Mouse (Mus musculus): ENCODE data around the gene Zfp775. TPM values are rescaled to one million over a fixed set of nuclear protein-coding genes. Genes with fewer than 3 reads are reported as not detected.

Zfp775 gene
- total and polyA plus RNA-seq, 2 experiments from 2014 or later, result 8.6 to 9.5 TPM

DNA sequence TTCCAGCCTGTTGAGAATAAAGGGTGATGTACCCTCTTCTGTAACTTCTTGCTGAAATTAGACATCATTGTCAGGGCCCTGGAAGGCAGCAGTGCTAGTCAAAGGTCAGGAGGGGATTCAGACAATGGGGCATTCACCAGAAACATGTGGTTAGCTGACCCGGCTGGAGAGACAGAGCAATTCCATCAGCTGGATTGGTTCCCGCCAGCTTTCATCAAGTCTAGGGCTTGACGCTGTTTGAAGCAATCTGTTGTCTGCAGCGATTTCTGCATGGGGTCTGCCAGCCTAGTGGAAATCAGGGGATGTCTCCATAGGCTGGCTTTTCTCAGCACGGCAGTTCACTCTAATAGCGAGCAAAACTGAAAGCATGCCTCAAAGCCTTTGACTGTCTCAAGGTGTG, 34.7 kb downstream of the Zfp775 start:
- no peak overlapping the region for H3K9ac ChIP-seq (replicated peaks; ENCODE audit: low read length, poor library complexity, severe bottlenecking)
- WGBS, result 52% methylated on average over 6 of the region's 6 CpGs
- no peak for TF ChIP-seq CTCF (IDR thresholded peaks at IDR 0.05)
- H3K27me3 ChIP-seq (ENCODE audit: insufficient read depth, low read length), result no peaks in the 10 kb centered on the region
- ATAC-seq (ENCODE audit: low FRiP score) (no peak), DNase-seq (ENCODE audit: low spot score) (no peak)
- no peaks in the 10 kb centered on the region for H3K4me1 ChIP-seq (ENCODE audit: insufficient read depth, low read length)
- H3K27ac ChIP-seq (ENCODE audit: low read depth, low read length), result no peak overlapping the region
- H3K4me3 ChIP-seq (ENCODE audit: low read depth, low read length), result no peak overlapping the region
- H3K4me2 ChIP-seq (ENCODE audit: low read depth, low read length, poor library complexity, severe bottlenecking), result no peak overlapping the region
- peaks cover 2% of the 10 kb centered on the region; the same call in 1 of the 2 replicates for H3K36me3 ChIP-seq (ENCODE audit: insufficient read depth, low read length)
- no peaks in the 10 kb centered on the region for H3K9me3 ChIP-seq (ENCODE audit: low read length)

DNA sequence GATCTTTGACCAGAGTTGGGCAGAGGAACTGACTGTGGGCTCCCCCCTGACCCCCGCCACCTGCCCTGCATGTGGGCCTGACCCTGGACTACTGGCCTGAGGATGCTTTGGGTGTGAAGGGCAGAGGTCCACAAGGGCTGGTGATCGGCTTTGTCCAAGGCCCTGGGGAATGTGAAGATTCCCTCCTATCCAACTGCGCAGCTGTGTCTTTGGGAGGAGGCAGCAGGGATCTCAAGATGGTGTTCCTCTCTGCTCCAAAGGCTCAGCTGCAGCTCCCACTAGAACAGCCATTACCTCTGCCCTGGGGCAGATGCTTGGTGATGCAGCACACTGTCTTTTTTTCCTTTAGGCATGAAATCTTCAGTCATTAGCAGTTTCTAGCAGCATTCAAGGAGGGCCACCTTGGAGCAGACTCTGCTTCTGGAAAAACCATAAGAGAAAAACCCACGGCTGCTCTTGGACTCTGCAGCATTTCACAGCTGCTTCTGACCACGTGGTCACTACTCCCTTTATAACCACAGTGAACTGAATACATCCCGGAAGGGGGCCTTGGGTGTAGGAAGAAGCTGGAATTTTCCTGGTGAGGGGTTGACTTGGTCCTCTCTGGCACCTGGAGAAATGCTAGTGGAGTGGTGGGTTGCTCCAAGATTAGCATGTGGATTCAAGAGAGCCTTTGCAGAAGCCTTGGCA, 36.1 kb downstream of the Zfp775 start:
- ATAC-seq (ENCODE audit: low FRiP score), result no peak
- Histone ChIP-seq H3K4me1 (ENCODE audit: insufficient read depth, low read length) (no peaks in the 10 kb centered on the region), H3K4me3 (ENCODE audit: low read depth, low read length) (no peak overlapping the region), H3K27me3 (ENCODE audit: insufficient read depth, low read length) (no peaks in the 10 kb centered on the region), H3K9me3 (ENCODE audit: low read length) (no peaks in the 10 kb centered on the region), H3K9ac (replicated peaks; ENCODE audit: low read length, poor library complexity, severe bottlenecking) (no peak overlapping the region), H3K36me3 (ENCODE audit: insufficient read depth, low read length) (no peaks in the 10 kb centered on the region), H3K4me2 (ENCODE audit: low read depth, low read length, poor library complexity, severe bottlenecking) (no peak overlapping the region), H3K27ac (ENCODE audit: low read depth, low read length) (no peak overlapping the region)
- no peak for TF ChIP-seq CTCF (IDR thresholded peaks at IDR 0.05)
- DNase-seq (ENCODE audit: low spot score), result no peak
- 65% methylated on average over 6 of the region's 6 CpGs for WGBS

GRCm38 (mm10) chr6:48638553-48638952, 36.7 kb downstream of the Zfp775 start:
- H3K9ac ChIP-seq (replicated peaks; ENCODE audit: low read length, poor library complexity, severe bottlenecking), result no peak overlapping the region
- H3K27me3 ChIP-seq (ENCODE audit: insufficient read depth, low read length), result no peaks in the 10 kb centered on the region
- H3K9me3 ChIP-seq (ENCODE audit: low read length), result no peaks in the 10 kb centered on the region
- no peak for DNase-seq (ENCODE audit: low spot score)
- H3K4me2 ChIP-seq (ENCODE audit: low read depth, low read length, poor library complexity, severe bottlenecking), result no peak overlapping the region
- no peaks in the 10 kb centered on the region for H3K36me3 ChIP-seq (ENCODE audit: insufficient read depth, low read length)
- WGBS, result 70% methylated on average over 2 of the region's 2 CpGs
- no peak for ATAC-seq (ENCODE audit: low FRiP score)
- H3K4me1 ChIP-seq (ENCODE audit: insufficient read depth, low read length), result no peaks in the 10 kb centered on the region
- TF ChIP-seq CTCF (IDR thresholded peaks at IDR 0.05), result no peak
- no peak overlapping the region for H3K4me3 ChIP-seq (ENCODE audit: low read depth, low read length)
- no peak overlapping the region for H3K27ac ChIP-seq (ENCODE audit: low read depth, low read length)

DNA sequence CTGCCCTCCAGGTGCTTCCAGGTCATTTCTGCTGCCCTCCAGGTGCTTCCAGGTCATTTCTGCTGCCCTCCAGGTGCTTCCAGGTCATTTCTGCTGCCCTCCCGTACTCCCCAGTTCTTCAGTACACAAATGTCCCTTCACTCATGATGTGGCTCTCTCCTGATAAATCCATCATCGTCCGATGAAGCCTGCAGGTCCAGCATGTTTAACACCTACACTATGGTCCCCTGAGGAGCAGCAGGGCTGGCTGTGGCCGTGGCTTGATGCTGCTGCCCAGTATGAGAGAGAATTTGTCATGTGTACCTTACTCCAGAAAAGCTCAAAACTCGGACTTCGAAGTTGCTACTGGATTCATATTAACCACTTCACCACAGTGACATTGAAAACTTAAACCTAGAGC, 39.5 kb downstream of the Zfp775 start:
- no peak for TF ChIP-seq CTCF (IDR thresholded peaks at IDR 0.05)
- DNase-seq (ENCODE audit: low spot score) (no peak), ATAC-seq (ENCODE audit: low FRiP score) (no peak)
- H3K4me2 ChIP-seq (ENCODE audit: low read depth, low read length, poor library complexity, severe bottlenecking), result no peak overlapping the region
- no peaks in the 10 kb centered on the region for H3K4me1 ChIP-seq (ENCODE audit: insufficient read depth, low read length)
- no peak overlapping the region for H3K27ac ChIP-seq (ENCODE audit: low read depth, low read length)
- WGBS, result 72% methylated on average over 6 of the region's 6 CpGs
- peaks cover 5% of the 10 kb centered on the region; the same call in 1 of the 2 replicates for H3K27me3 ChIP-seq (ENCODE audit: insufficient read depth, low read length)
- H3K36me3 ChIP-seq (ENCODE audit: insufficient read depth, low read length), result no peaks in the 10 kb centered on the region
- no peak overlapping the region for H3K9ac ChIP-seq (replicated peaks; ENCODE audit: low read length, poor library complexity, severe bottlenecking)
- H3K4me3 ChIP-seq (ENCODE audit: low read depth, low read length), result no peak overlapping the region
- H3K9me3 ChIP-seq (ENCODE audit: low read length), result no peaks in the 10 kb centered on the region

DNA sequence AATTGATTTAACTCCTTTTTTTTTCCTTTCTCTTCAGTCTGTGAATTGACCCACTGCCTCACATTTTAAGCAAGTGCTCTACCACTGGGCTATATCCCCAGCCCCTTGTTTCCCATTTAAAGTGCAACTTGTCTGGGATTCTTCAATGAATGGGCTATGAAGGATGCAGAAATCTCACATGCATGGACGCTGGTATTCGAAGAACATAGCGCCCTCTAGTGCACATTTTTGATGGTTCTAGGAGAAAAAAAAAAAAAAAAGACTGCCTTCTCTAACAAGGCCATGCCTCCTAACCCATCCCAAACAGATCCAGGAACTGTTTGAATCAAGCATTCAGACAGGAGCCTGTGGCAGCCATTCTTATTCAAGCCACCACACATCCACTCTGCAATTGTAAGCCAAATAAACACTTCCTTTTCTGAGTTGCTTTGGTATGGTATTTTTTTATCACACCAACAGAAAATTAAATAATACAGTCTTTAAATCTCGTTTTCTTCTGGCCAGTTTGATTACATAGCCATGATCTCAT, 41.0 kb downstream of the Zfp775 start:
- TF ChIP-seq CTCF (IDR thresholded peaks at IDR 0.05), result peak; percentile 81

GRCm38 (mm10) chr6:48645660-48646308, 43.9 kb downstream of the Zfp775 start:
- no peak overlapping the region for H3K4me3 ChIP-seq (ENCODE audit: low read depth, low read length)
- DNase-seq (ENCODE audit: low spot score) (peak; percentile 81), ATAC-seq (ENCODE audit: low FRiP score) (peak; percentile 7; the same call in 1 of the 2 replicates)
- WGBS, result 12% methylated on average over 12 of the region's 12 CpGs
- H3K27ac ChIP-seq (ENCODE audit: low read depth, low read length), result no peak overlapping the region
- no peak overlapping the region for H3K4me2 ChIP-seq (ENCODE audit: low read depth, low read length, poor library complexity, severe bottlenecking)
- H3K36me3 ChIP-seq (ENCODE audit: insufficient read depth, low read length), result no peaks in the 10 kb centered on the region
- H3K4me1 ChIP-seq (ENCODE audit: insufficient read depth, low read length), result no peaks in the 10 kb centered on the region
- H3K9me3 ChIP-seq (ENCODE audit: low read length), result no peaks in the 10 kb centered on the region
- peaks cover 5% of the 10 kb centered on the region; the same call in 1 of the 2 replicates for H3K27me3 ChIP-seq (ENCODE audit: insufficient read depth, low read length)
- TF ChIP-seq CTCF (IDR thresholded peaks at IDR 0.05), result peak; percentile 90
- H3K9ac ChIP-seq (replicated peaks; ENCODE audit: low read length, poor library complexity, severe bottlenecking), result no peak overlapping the region

More for the DNA sequence above, 41.0 kb downstream of the Zfp775 start:
- no peak for ATAC-seq (ENCODE audit: low FRiP score)
- no peaks in the 10 kb centered on the region for H3K9me3 ChIP-seq (ENCODE audit: low read length)
- peaks cover 5% of the 10 kb centered on the region; the same call in 1 of the 2 replicates for H3K27me3 ChIP-seq (ENCODE audit: insufficient read depth, low read length)
- no peak overlapping the region for H3K9ac ChIP-seq (replicated peaks; ENCODE audit: low read length, poor library complexity, severe bottlenecking)
- H3K4me1 ChIP-seq (ENCODE audit: insufficient read depth, low read length), result no peaks in the 10 kb centered on the region
- 20% methylated on average over 4 of the region's 4 CpGs for WGBS
- H3K4me2 ChIP-seq (ENCODE audit: low read depth, low read length, poor library complexity, severe bottlenecking), result no peak overlapping the region
- H3K27ac ChIP-seq (ENCODE audit: low read depth, low read length), result no peak overlapping the region
- H3K36me3 ChIP-seq (ENCODE audit: insufficient read depth, low read length), result no peaks in the 10 kb centered on the region
- DNase-seq (ENCODE audit: low spot score), result peak; percentile 89
- H3K4me3 ChIP-seq (ENCODE audit: low read depth, low read length), result no peak overlapping the region

All from midbrain, postnatal 0 days (tissue).